Mouse (Mus musculus) activated CD4-positive, CD25-positive, alpha-beta regulatory T cell (primary cell): ENCODE results near the gene Ttc25. TPM values are rescaled to one million over a fixed set of nuclear protein-coding genes. Genes with fewer than 3 reads are reported as not detected.

Experiments used
- polyA plus RNA-seq, 2 experiments: library from polyadenylated mRNA; unstranded; fragments of 100-300 nt; shearing (Covaris generic); gene quantifications; one replicate each; pipeline ENCODE4 v1.2.1; 2017

The Ttc25 gene
- 1 to 10 TPM in 1 of 2 experiments, under 1 TPM in 1; 0.16 to 1.3 TPM for polyA plus RNA-seq

DNA sequence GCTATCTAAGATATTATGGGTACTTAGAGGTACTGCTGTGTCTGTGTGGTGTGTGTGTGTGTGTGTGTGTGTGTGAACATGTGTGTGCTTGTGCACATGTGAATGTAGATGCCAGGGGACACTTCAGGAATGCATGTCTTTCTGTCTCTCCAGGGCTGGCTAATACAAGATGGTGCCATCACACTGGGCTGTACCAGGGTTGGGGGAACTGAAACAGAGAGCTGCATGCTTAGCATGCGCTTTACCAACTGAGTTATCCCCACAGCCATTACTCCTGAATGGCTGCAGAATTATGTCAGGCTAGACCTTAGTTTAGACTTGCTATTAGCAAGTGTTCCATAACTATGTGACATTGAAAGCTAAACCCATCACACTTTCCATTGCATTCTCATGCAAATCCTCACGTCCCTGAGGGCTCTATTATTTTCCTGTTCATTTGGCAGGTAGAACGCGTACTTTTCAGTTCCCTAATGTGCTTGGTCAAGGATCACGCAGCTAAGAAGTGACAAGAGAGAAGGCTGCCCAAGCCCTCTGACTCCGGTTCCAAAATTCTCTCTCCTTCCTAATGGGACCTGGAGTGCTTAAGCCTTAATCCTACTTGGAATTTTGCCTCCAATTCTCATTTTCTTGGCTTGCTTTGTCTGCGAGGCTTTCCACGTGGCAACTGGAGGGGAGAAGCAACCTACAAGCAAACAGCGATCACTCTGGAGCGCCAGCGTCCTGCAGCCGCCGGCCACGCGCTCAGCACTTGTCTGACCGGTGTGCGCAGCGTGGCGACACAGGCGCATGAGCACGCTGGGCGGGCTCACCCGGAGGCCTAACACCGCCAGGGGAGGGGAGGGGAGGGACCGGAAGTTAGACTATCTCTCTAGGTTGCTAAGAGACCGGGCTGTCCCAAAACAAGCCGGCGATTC, at the start of gene Ttc25:
Ttc25 (plus strand) TSS at position 776 of the 914 bp plus-strand sequence.

DNA sequence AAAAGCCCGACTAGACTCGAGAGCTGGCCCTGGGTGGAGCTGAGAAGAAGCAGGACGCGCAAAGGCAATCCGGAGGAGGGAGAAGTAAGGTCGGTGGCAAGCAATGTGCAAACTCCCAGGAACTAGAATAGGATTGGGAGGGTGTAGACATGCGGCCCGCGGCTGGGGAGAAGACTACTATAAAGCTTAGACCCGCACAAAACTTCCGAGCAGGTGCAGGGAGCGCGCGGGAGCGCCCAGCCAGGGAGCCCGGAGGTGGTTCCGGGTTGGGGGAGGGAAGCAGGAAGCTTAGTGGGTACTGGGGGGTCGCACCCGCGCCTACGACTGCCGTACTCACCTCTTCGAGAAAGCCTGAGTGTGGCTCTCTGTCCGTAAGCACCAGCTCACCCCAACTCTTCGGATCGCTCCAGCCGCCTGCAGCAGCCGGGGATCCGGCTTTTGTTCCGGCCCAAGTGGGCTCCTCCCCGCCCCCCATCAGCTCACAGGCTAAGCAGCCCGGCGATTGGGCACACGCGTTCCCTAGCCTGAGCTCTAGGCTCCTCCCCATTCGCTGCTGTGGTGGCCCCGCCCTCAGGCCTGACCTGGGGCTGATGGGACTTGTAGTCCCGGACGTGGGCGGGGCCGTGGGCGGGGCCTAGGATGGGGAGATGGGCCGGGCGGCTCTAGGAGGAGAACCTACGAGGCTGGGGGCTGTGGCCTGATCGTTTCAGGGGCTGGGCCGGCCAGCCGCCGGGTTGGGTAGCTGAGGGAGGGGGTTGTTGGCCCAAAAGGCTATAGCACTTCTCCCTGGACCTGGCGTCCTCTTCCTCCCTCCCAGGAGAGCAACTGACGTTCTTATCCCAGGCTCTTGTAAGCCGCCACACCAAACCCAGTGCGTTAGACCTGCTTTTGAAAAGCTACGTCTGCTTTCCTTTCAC, 17.7 kb upstream of the Ttc25 start, which contains the start of gene Acly:
Acly (minus strand) TSS at position 543 of the 917 bp plus-strand sequence.

DNA sequence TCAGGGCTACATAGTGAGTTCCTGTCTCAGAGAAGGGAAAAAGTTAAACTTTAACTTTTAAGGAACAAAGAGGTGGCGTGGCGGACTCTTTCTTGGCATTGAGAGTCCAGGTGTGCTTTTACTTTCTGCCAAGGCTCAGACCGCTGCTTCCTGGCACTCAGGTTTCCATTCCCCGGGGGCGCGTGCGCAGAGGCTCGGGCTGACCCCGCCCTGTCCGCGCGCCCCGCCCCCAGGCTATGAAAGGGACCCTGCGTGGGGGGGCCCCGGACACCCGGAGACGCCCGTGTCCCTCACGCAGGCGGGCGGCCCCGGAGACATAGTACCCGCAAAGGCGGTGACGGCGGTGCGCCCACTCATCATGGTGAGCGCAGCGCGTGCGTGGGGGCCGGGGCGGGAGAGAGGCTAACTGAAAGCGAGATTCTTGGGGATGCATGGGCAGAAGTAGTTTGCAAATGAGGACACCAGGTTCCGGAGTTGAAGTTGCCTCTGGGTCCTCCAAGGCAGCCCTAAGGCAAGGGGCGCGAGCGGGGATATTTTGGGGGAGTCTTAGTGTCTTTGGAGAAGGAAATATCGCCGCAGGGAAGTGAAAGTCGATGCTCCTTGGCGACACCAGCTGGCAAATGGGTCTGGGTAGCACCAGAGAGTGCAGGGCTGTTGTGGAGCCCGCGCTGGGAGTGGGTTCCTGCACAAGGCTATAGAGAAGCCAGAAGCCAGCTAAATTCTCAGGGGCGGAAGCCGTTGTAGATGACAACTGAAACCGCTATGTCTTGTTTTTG, 29.5 kb downstream of the Ttc25 start, which contains the start of gene Cnp:
Cnp (plus strand) TSS at position 197 of the 776 bp plus-strand sequence.

DNA sequence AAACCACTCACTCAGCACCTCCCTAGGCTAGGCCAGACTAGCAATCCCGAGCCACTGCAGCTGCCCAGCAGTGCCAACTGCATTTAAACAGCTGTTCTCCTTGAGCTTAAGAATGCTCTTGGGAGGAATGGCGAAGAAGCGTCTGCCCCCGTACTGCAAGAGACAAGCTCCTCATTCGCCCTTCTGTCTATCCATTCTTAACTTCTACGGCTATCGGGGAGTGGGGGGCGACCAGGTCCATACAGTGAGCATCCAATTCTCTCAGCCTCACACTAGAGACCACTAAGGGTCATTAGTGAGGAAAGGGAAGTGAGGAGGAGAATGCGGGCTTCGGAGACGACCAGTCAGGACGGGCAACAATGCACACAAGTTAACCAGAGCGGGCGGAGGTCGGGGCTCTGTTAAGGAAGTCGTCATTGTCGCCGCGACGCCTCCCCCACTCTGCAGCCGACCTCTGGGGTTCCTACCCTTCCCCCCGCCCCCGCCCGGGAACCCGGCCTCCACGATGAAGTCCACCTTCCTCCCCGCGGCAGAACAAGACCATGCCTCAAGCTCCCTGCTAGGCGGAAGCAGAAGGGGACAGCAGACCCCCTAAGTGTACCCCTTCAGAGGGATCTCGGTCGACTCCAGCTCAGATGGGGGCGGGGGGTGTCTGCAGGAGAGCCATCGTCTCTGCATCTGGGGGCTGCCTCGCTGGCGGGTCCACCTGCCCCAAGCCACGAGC, 73.5 kb downstream of the Ttc25 start, which contains the start of gene Nkiras2:
Nkiras2 (plus strand) TSS at position 484 of the 724 bp plus-strand sequence.

DNA sequence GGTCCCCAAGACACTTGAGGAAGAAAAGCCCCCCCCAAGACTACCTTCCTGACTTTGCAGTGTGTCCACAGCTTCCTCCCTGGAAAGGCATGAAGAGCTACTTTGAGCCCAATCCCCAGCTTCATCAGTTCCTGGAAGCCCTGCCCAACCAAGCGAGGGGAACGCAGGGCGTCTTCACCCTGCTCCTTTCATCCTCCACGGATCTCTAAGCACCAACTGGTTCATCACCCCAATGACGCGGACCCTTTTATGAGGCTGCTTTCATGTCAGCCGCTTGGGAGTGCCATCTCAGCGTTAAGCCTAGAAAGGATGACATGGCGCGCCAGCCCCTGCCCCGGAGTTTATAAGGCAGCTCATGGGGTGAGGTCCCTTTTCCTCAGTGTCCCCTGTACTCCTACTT, 74.6 kb downstream of the Ttc25 start, which contains the start of gene Dnajc7:
Dnajc7 (minus strand) TSS at position 187 of the 400 bp plus-strand sequence.

Other genes starting within 250 kb of the Ttc25 start
- 1,000 to 10,000 TPM; 1,912 to 1,976 TPM for gene Eif1, start 225.7 kb upstream of the Ttc25 start, polyA plus RNA-seq
- not detected for gene Gast, start 211.2 kb upstream of the Ttc25 start, polyA plus RNA-seq
- gene Hap1, start 189.5 kb upstream of the Ttc25 start, polyA plus RNA-seq = 1 to 10 TPM in 1 of 2 experiments, under 1 TPM in 1; 0.79 to 1.9 TPM
- 1 to 10 TPM; 2.8 to 10.0 TPM for gene Jup, start 147.8 kb upstream of the Ttc25 start, polyA plus RNA-seq
- gene P3h4, start 130.8 kb upstream of the Ttc25 start, polyA plus RNA-seq = not detected
- under 1 TPM; 0.12 to 0.48 TPM for gene Fkbp10, start 129.9 kb upstream of the Ttc25 start, polyA plus RNA-seq
- gene Nt5c3b, start 103.8 kb upstream of the Ttc25 start, polyA plus RNA-seq = 100 to 1,000 TPM; 134 to 173 TPM
- under 1 TPM; 0.33 to 0.48 TPM for gene Klhl10, start 103.7 kb upstream of the Ttc25 start, polyA plus RNA-seq
- gene Klhl11, start 72.9 kb upstream of the Ttc25 start, polyA plus RNA-seq = 1 to 10 TPM; 2.4 to 4.5 TPM
- gene Acly, start 17.6 kb upstream of the Ttc25 start, polyA plus RNA-seq = 100 to 1,000 TPM in 1 of 2 experiments, 10 to 100 TPM in 1; 94.4 to 139 TPM
- 100 to 1,000 TPM; 373 to 396 TPM for gene Cnp, start 29.3 kb downstream of the Ttc25 start, polyA plus RNA-seq
- 10 to 100 TPM; 28.6 to 31.5 TPM for gene Nkiras2, start 73.6 kb downstream of the Ttc25 start, polyA plus RNA-seq
- 100 to 1,000 TPM; 424 to 540 TPM for gene Dnajc7, start 74.6 kb downstream of the Ttc25 start, polyA plus RNA-seq
- gene Zfp385c, start 146.8 kb downstream of the Ttc25 start, polyA plus RNA-seq = under 1 TPM; 0.23 to 0.85 TPM
- 10 to 100 TPM; 20.8 to 33.7 TPM for gene Dhx58, start 158.7 kb downstream of the Ttc25 start, polyA plus RNA-seq
- 10 to 100 TPM; 41.8 to 50.3 TPM for gene Kat2a, start 166.9 kb downstream of the Ttc25 start, polyA plus RNA-seq
- gene Hspb9, start 168.2 kb downstream of the Ttc25 start, polyA plus RNA-seq = 1 to 10 TPM in 1 of 2 experiments, under 1 TPM in 1; 0.65 to 1.3 TPM
- 100 to 1,000 TPM in 1 of 2 experiments, 10 to 100 TPM in 1; 75.3 to 112 TPM for gene Rab5c, start 192.6 kb downstream of the Ttc25 start, polyA plus RNA-seq
- under 1 TPM in 1 of 2 experiments, not detected in 1; 0.04 TPM for gene Kcnh4, start 214.3 kb downstream of the Ttc25 start, polyA plus RNA-seq
- not detected for gene Hcrt, start 217.3 kb downstream of the Ttc25 start, polyA plus RNA-seq
- 1 to 10 TPM; 1.2 to 4.5 TPM for gene Ghdc, start 225.3 kb downstream of the Ttc25 start, polyA plus RNA-seq